Mouse (Mus musculus) adrenal gland, postnatal 14 days (tissue): ENCODE data around the gene Btbd16. TPM values are rescaled to one million over a fixed set of nuclear protein-coding genes. Genes with fewer than 3 reads are reported as not detected.

Experiments
- DNase-seq: peaks from one replicate; pipeline ENCODE4 v3.0.0; 2021; ENCODE audit warnings: mixed read lengths
- total RNA-seq: library from RNA; stranded (reverse); gene quantifications from 2 replicates; pipeline ENCODE4 v1.2.3, GENCODE M21; 2021

Btbd16 gene
- total RNA-seq, 1 experiment from 2014 or later, result not detected

DNA sequence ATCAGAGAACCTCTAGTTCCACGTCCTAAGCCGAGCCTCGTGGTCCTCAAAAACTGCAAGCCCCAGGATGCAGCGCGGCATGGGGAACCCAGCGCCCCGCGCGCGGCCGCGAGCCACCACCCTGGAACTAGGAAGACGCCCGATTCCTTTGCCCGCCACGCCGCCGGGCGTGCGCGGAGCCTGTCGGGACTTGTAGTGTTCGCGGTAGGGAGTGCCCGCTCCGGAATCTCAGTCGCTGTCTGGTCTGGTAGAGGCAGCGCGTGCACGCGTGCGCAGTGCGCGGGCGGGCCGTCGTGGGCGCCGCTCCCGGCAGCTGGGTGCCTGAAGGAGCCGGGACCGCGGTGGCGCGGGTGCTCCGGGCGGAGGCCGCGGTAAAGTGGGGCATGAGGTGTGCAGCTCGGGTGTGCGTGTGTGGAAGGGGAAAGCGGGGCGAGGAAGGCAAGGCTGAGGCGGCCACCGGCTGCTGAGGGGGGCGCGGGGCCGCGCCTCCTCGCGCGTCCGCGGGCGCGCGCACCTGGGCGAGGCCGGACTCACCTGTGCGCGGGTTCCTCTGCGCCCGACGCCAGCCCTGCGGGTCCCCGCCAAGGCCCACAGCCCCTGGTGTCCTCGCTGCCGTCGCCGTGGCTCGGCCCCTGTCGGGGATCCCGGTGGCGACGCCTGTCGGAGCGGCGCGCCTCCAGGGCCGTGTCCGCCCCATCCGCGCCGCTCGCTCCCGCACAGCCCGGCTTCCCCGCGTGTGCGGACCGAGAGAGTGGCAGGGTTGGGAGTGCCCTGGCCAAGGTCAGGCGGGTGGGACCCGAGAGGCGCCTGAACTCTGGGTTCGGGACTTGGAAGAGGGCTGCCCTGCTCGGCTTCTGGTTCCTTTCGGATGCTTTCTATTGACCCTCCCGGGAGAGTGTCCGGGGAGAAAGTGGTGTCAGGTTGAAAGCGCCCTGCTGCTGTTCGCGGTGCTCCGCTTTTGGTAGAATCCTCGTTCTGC, 92.0 kb downstream of the Btbd16 start, which contains the start of gene Plekha1:
Plekha1 (plus strand) TSS at position 144 of the 979 bp plus-strand sequence.
- peak; percentile 98 for DNase-seq

DNA sequence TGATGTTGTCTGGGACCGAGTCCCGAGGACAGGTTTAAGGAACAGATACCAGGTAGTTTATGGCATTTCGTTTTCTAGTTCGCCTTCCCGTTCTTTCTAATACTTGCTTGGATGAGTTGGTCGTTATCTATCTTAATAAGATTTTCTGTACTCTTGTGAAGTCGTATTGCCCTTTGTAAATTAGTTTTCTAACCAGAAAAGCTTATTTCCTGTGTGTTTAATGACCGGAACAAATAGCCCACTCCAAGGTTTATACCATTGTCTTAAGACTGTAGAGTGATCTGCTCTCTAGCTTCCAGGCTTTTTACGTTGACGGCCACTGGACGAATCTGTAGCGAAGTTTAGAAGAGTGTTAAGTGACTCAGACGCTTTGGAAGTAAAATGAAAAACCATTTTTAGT, 92.8 kb downstream of the Btbd16 start:
- DNase-seq, result no peak

DNA sequence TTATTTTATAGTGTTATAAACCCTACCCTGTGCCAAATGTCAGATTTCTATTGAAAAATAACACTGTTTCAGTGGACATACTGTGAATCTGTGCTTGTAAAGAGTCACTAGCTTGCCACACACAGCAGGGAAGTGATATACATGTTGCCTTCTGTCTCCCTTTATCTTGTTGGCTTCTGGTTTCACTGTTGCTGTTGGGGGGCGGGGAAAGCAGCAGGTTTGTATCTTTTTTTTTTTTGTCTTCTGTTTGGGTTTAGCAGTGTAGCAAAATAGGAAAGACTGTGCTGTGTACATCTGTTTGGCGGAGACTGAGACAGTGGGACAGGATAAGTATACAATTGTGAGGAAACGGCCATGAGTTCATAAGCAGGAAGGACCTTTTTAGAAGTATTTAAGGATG, 93.4 kb downstream of the Btbd16 start:
- DNase-seq, result no peak

Other genes with a start within 250 kb of the Btbd16 start
- gene Nsmce4a, start 201.0 kb upstream of the Btbd16 start, total RNA-seq, result 59.6 and 66.0 TPM in 2 replicates
- 25.5 and 27.4 TPM in 2 replicates for gene Tacc2, start 196.6 kb upstream of the Btbd16 start, total RNA-seq
- gene Plekha1, start 91.7 kb downstream of the Btbd16 start, total RNA-seq, result 25.6 and 31.6 TPM in 2 replicates
- gene Htra1, start 162.0 kb downstream of the Btbd16 start, total RNA-seq, result 77.0 and 81.6 TPM in 2 replicates